Mouse (Mus musculus) cerebellum, adult 2 months (tissue): ENCODE data around the gene Trim14.

ENCODE experiments used
- CTCF ChIP-seq: fragments of 200-500 bp; IDR thresholded peaks from 2 replicates; pipeline ENCODE4 v1.5.1; 2011; ENCODE audit warnings: low read depth, mild to moderate bottlenecking, control low read depth, low read length, moderate library complexity, borderline replicate concordance; ENCODE audit not compliant: insufficient read depth
- POLR2A ChIP-seq: fragments of 200-500 bp; IDR thresholded peaks from 2 replicates; pipeline ENCODE4 v1.6.1; 2011; ENCODE audit warnings: low read length, control low read depth, borderline replicate concordance; ENCODE audit not compliant: insufficient read depth

DNA sequence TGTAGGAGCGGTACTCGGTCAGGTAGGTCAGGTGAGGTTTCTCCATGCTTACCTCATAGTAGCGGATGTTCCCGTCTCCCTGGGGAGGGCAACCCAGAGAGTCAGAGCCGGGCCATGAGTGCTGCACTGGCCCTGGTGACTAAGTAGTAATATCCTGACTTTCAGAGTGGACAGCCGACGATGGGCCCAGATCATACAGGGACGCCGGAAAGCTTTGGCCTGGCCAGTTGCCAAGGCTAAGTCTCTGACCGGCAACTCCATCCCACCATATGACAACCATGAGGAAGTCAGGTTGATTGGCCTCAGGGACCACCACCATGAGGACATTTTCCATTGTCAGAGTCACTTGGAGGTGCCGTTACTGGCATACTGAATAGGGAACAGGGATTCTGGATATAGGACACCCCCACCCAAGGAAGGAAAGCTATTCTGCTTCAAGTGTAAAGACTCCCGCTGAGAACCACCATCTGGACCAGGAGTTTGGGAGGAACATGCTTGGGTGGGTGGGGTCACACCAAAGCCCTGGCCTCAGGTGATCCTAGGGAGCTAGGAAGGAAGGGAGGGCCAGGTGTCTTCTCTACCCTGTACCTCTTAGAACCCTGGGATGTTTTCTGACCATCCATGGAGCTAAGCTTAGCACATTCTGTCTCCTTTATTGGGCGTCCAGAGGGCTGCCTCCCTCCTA is 7.6 kb upstream of the Trim14 start:
- TF ChIP-seq POLR2A (no peak), CTCF (no peak)
